Mouse (Mus musculus) left cerebral cortex, adult 9 months (tissue): ENCODE data around the gene Rpp14.
A peak's percentile ranks its signal among the peaks of the same experiment; 100 is the strongest.
"Not testable (repeated sequence)": the region's sequence is repeated elsewhere in the genome, so short reads cannot be mapped to it uniquely, and the experiment has no call there.

Experiments
- DNase-seq, 2 experiments: peaks; one replicate each; pipeline ENCODE4 v3.0.0; 2022; ENCODE audit warnings: low spot score in 2 of 2

Gene Rpp14

DNA sequence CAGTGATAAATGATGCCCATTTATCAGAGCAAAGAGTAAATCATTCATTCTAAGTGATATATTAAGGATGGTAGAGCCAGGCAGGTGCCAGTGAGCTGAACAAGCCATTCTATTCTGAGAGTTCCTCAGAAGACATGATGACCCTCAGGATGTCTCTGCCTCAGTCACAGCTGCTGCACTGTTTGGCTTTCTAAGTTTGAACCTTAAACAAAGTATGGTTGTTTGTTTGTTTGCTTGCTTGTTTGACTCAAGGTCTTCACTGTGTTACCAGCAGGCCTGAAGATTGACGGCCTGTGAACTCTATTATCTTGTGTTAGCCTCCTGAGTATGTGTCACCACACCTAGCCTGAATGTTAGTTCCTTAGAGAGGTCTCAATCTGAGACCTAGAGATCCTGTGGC is 34.6 kb downstream of the Rpp14 start:
- DNase-seq = no peak

DNA sequence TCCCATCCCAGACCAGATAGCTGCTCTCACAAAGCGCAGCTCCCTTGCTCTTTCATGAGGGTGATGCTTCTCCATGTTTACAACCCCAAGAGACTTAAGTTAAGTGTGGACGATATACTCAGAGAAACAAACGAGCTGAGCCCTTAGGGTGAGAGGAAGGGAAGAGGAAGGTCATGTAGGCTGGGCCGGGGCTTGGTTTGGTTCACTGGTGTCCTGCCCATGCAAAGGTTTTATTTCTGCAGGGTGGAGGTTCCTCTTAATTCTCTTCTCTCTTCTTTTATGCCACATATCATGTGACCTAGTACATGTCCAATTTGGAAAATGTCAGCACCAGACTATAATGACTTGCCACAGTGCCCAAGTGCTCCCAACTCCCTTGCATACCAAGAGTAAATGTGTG is 35.6 kb downstream of the Rpp14 start:
- no peak for DNase-seq

- DNase-seq = no peak
These were observed 37.2 kb downstream of the Rpp14 start for GRCm38 (mm10) chr14:8117371-8117770.

GRCm38 (mm10) chr14:8119454-8119853 is 39.3 kb downstream of the Rpp14 start:
- DNase-seq = no peak

GRCm38 (mm10) chr14:8119904-8120303 is 39.7 kb downstream of the Rpp14 start:
- no peak for DNase-seq

GRCm38 (mm10) chr14:8123141-8123540 is 43.0 kb downstream of the Rpp14 start:
- no peak for DNase-seq

- DNase-seq = not testable (repeated sequence)
These were observed 43.4 kb downstream of the Rpp14 start for GRCm38 (mm10) chr14:8123611-8124010.

- DNase-seq = no peak
These were observed 44.1 kb downstream of the Rpp14 start for GRCm38 (mm10) chr14:8124046-8124881.

DNA sequence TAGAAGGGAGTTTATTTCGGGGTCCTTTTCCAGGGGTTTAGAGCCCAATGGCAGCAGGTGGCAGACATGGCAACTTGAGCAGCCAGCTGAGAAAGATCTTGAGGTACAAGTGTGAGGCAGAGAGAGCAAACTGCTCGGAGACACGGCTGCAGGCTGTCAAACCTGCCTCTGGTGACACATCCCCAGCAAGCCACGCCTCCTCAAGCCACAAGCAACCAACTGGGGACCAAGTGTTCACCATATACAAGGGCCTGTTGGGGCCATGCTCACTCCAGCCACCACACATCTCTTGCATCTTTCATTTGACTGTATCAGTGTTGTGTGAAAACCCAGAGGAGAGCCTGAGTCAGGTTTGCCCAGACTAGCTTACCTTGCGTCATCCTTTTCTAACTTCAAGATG is 47.8 kb downstream of the Rpp14 start:
- no peak for DNase-seq

- no peak for DNase-seq
These were observed 52.6 kb downstream of the Rpp14 start for GRCm38 (mm10) chr14:8132789-8133188.

DNA sequence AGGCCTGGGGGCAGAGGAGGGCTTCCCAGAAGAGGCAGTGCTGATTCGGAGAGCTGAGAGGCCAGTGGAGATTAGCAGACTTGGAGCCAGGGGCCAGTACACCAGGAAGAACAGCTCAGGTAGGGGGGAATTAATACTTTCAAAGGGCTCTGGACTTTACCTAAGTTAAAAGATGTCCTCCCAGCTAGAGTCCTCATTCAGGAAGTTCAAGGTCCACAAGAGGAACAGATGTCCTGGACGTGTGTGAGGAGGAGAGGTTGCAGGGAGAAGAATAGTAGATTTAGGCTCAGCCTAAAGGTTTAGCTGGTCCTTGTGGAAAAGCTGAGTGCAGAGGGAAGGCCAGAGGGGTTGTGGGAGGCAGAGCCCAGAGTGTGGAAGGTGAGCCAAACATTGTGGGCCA is 54.1 kb downstream of the Rpp14 start:
- DNase-seq = no peak

DNA sequence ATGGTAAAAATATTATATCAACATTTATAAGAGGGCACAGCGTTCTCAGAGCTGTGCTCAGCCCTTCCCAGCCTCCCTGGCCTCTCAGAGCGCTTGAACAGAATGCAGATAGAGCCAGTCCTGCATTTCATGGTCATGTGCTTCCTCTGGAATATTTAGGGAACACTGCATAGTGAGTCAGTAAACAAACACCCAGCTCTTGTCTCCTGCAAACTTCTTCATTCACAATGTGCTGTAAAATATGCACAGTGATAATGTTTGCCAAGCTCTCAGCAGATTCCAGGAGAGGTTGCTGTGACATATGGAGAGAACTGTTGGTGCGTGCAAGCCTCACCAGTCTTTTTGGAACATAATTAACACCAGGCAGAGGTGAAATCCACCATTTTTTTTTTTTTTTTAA is 55.0 kb downstream of the Rpp14 start:
- peak; percentile 59 to 78 for DNase-seq

DNA sequence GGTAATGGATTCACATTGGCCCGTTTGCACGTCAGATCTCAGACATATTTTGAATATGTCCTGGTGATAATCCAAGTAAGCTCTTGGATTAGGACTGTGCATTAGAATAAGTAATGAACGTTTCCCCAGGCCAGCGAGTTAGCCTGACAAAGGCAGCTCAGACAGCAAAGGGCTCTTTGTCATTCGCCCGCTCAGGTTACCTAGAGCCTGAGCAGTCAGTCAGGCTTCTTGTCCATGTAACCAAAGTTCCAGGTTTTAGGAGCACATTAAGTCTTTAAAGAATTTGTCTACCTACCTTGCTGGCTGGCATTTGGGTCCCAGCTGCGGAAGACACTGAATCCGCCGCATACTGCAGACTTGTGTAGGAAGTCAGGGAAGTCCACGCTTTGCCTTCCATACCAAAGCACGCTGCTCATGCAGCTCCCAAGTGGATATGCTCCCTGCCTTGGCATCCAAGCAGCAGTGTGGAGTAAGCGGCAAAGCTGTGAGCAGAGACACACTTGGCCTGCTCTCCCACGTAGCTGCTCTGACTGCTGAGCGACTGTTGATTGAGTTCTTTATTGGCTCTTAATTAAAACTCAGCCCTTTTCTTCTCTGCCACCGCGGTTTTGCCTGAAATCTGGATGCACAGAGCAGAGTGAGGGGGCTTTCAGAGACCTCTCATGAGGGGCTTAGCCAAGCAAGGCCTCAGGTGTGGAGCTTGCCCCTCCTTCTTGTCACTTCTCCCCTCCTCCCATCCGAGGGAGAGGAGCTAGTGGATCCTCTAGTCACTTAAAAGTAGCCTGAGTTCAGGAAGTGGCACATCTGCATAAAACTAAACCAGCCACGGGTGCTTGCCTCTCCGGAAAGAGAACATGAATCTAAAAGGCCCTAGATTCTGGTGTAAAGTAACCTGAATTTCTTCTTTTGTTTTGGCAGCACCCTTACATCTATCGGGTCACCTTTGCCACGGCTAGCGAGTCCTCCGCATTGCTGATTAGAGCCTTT is 59.9 kb downstream of the Rpp14 start:
- DNase-seq = peak in 1 of 2 experiments; percentile 31

DNA sequence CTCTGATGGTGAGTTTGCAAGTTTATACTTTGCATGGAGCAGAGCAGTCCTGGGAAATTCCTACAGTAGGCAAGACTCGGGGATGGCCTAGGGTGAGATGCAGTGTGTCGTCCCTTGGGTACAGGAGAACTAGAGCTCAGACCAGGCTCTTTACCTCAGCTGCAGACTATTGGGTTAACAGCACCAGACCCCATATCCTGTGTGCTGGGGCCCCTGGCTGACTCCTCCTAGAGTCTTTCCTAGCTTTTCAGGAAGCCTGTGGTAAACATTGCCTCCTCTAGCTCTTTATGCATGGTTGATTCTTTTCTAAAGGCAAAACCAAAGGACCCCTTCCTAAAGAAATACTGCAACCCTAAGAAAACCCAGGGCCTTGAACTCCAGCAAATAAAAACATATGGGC is 61.0 kb downstream of the Rpp14 start:
- DNase-seq = no peak
